Comparison of ENCODE assay signal across 9 mouse cellular contexts in the genomic region with DNA sequence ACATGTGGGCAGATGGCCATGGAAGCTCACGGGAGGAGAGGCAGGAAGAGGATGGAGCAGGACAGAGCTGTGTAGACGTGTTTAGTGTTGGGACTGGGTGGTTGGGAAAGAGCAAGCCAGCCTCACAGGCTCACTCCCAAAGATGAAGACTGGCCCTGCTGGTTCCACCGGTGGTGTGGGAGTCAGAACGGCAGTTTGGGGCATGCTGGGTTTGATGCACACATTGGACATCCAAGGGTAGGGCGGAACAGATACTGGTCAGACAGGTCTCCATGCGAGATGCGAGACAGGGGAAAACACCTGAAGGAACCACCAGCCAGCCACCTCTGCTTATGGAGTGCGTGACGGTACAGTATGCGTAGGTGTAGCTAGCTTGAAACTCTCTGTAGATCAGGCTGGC. TPM values are rescaled to one million over a fixed set of nuclear protein-coding genes. Genes with fewer than 3 reads are reported as not detected.
DNase-seq lines count a peak whose midpoint lies in the region; ATAC-seq and TF ChIP-seq lines count a peak whose summit lies in the region.
"Had no signal": no experiment of that assay in that cellular context is flagged by ENCODE, and none has a peak within 500 bp of the region (broad histone marks: within the 10 kb centered on the region; RNA-seq: fewer than 3 reads in every experiment).

No protein-coding gene starts in this region.

- no peak overlapping the region for H3K4me2 ChIP-seq in midbrain, embryonic 16.5 days (ENCODE audit: low read length)
- H3K4me2 ChIP-seq in limb, embryonic 13.5 days (replicated peaks) = peak overlapping the region; percentile 88
- H3K4me2 ChIP-seq in stomach, postnatal 0 days (replicated peaks; ENCODE audit: low read depth) = peak overlapping the region; percentile 95; the same call in 1 of the 2 replicates

- no peaks in the 10 kb centered on the region for H3K36me3 ChIP-seq in midbrain, embryonic 10.5 days
- H3K36me3 ChIP-seq in midbrain, embryonic 16.5 days (ENCODE audit: control insufficient read depth, insufficient read depth, low read length) = no peaks in the 10 kb centered on the region
- no peaks in the 10 kb centered on the region for H3K36me3 ChIP-seq in limb, embryonic 13.5 days
- H3K36me3 ChIP-seq in stomach, postnatal 0 days (ENCODE audit: control insufficient read depth, insufficient read depth, low read length) = no peaks in the 10 kb centered on the region

- peak overlapping the region; percentile 80; the same call in 1 of the 2 replicates for H3K4me3 ChIP-seq in midbrain, embryonic 10.5 days
- H3K4me3 ChIP-seq in midbrain, embryonic 16.5 days (ENCODE audit: low read depth, low read length) = no peak overlapping the region
- peak overlapping the region; percentile 74 for H3K4me3 ChIP-seq in limb, embryonic 13.5 days
- peak overlapping the region; percentile 62; the same call in 1 of the 2 replicates for H3K4me3 ChIP-seq in stomach, postnatal 0 days (ENCODE audit: low read depth, low read length)

- peaks cover 45% of the 10 kb centered on the region for H3K4me1 ChIP-seq in midbrain, embryonic 10.5 days
- peaks cover 6% of the 10 kb centered on the region for H3K4me1 ChIP-seq in midbrain, embryonic 16.5 days (ENCODE audit: control insufficient read depth, insufficient read depth, low read length)
- peaks cover 20% of the 10 kb centered on the region for H3K4me1 ChIP-seq in limb, embryonic 13.5 days
- H3K4me1 ChIP-seq in stomach, postnatal 0 days (replicated peaks; ENCODE audit: control insufficient read depth, insufficient read depth) = no peaks in the 10 kb centered on the region

- intact Hi-C loops in heart, postnatal 25 days (cut with DNase I) = loop anchor here (2.0 to 5.0 kb wide), 2 partner anchors 34 to 73 kb away; partner anchors contain the start of genes H3f3a and Sde2

- WGBS in midbrain, embryonic 10.5 days = 82% methylated on average over 10 of the region's 10 CpGs
- 85% methylated on average over 10 of the region's 10 CpGs for WGBS in midbrain, embryonic 16.5 days
- 81% methylated on average over 10 of the region's 10 CpGs for WGBS in limb, embryonic 13.5 days
- 63% methylated on average over 10 of the region's 10 CpGs for WGBS in stomach, postnatal 0 days

- peak; percentile 30 for TF ChIP-seq EP300 in stomach, postnatal 0 days (optimal IDR thresholded peaks at IDR 0.05)

- no peak for ATAC-seq in midbrain, embryonic 16.5 days
- no peak for ATAC-seq in limb, embryonic 13.5 days (ENCODE audit: low FRiP score, low read depth)
- no peak for ATAC-seq in stomach, postnatal 0 days (ENCODE audit: low FRiP score, low TSS enrichment)
- no peak for ATAC-seq in megakaryocyte progenitor cell, adult 5-6 weeks (replicated peaks; ENCODE audit: poor library complexity)

- H3K27me3 ChIP-seq in midbrain, embryonic 10.5 days (ENCODE audit: low read depth, poor library complexity, severe bottlenecking) = peaks cover 24% of the 10 kb centered on the region
- H3K27me3 ChIP-seq in midbrain, embryonic 16.5 days (ENCODE audit: control insufficient read depth, insufficient read depth, low read depth, low read length) = no peaks in the 10 kb centered on the region
- no peaks in the 10 kb centered on the region for H3K27me3 ChIP-seq in limb, embryonic 13.5 days
- no peaks in the 10 kb centered on the region for H3K27me3 ChIP-seq in stomach, postnatal 0 days (ENCODE audit: control insufficient read depth, insufficient read depth, low read length)

- DNase-seq in heart, adult 11 months = peak; percentile 87
- no peak for DNase-seq in heart, postnatal 25 days (ENCODE audit: low spot score)
- no peak for DNase-seq in midbrain, embryonic 10.5 days (ENCODE audit: low spot score)
- no peak for DNase-seq in stomach, postnatal 0 days (ENCODE audit: low spot score)
- no peak for DNase-seq in adrenal gland, adult 2 months
- DNase-seq: thymus, adult 2 months had no signal

- H3K9ac ChIP-seq in midbrain, embryonic 16.5 days (ENCODE audit: low read depth, low read length) = no peak overlapping the region
- H3K9ac ChIP-seq in limb, embryonic 13.5 days = no peak overlapping the region
- H3K9ac ChIP-seq in stomach, postnatal 0 days (ENCODE audit: low read length) = no peak overlapping the region; the same call in 1 of the 2 replicates

- TF ChIP-seq CTCF in stomach, postnatal 0 days (IDR thresholded peaks at IDR 0.05; ENCODE audit: low read depth) = no peak

- H3K9me3 ChIP-seq in midbrain, embryonic 10.5 days (replicated peaks) = 0 out of 2 replicates have a peak, but pooled peaks cover 7% of the 10 kb centered on the region
- H3K9me3 ChIP-seq in midbrain, embryonic 16.5 days (replicated peaks; ENCODE audit: control insufficient read depth, low read length, poor library complexity, severe bottlenecking) = no peaks in the 10 kb centered on the region
- H3K9me3 ChIP-seq in limb, embryonic 13.5 days = peaks cover 4% of the 10 kb centered on the region; the same call in 1 of the 2 replicates
- H3K9me3 ChIP-seq in stomach, postnatal 0 days (ENCODE audit: control insufficient read depth, low read length) = no peaks in the 10 kb centered on the region

- no peak overlapping the region for H3K27ac ChIP-seq in midbrain, embryonic 10.5 days (replicated peaks)
- no peak overlapping the region for H3K27ac ChIP-seq in midbrain, embryonic 16.5 days (ENCODE audit: low read length)
- no peak overlapping the region for H3K27ac ChIP-seq in limb, embryonic 13.5 days
- H3K27ac ChIP-seq in stomach, postnatal 0 days (replicated peaks) = no peak overlapping the region

RNA-seq across cellular contexts. Expression of gene H3f3a, which starts 34.8 kb away (rescaled TPM):
- total RNA-seq in heart, postnatal 25 days (2021) = 100 to 1,000 TPM; 494 to 517 TPM
- polyA plus RNA-seq in midbrain, embryonic 10.5 days (2016; fragmentation: Nextera tagmentation; extraction: Ambion mirVana) = 2,611 and 2,764 TPM in 2 replicates
- 2,888 and 3,200 TPM in 2 replicates for polyA plus RNA-seq in midbrain, embryonic 16.5 days (2015; fragmentation: Nextera tagmentation; extraction: Ambion mirVana)
- polyA plus RNA-seq in limb, embryonic 13.5 days (2015; fragmentation: Nextera tagmentation; extraction: Ambion mirVana) = 3,132 and 3,199 TPM in 2 replicates
- polyA plus RNA-seq in stomach, postnatal 0 days (2015; fragmentation: Nextera tagmentation; extraction: Ambion mirVana) = 1,633 and 1,693 TPM in 2 replicates
- 1,870 and 2,095 TPM in 2 replicates for total RNA-seq in megakaryocyte progenitor cell, adult 5-6 weeks (2015)
- total RNA-seq in megakaryocyte progenitor cell, adult 5-6 weeks (2017) = 1,724 and 1,809 TPM in 2 replicates
- 100 to 1,000 TPM; 639 to 657 TPM for total RNA-seq in adrenal gland, adult 2 months (2021)
- 103 and 113 TPM in 2 replicates for polyA plus RNA-seq in adrenal gland, adult 2 months (2012; rRNA removed)

RNA-seq across cellular contexts. Expression of gene Acbd3, which starts 53.1 kb away (rescaled TPM):
- 10 to 100 TPM; 22.6 to 24.8 TPM for total RNA-seq in heart, postnatal 25 days (2021)
- polyA plus RNA-seq in midbrain, embryonic 10.5 days (2016; fragmentation: Nextera tagmentation; extraction: Ambion mirVana) = 17.0 and 18.8 TPM in 2 replicates
- polyA plus RNA-seq in midbrain, embryonic 16.5 days (2015; fragmentation: Nextera tagmentation; extraction: Ambion mirVana) = 22.4 and 23.9 TPM in 2 replicates
- 25.0 and 25.4 TPM in 2 replicates for polyA plus RNA-seq in limb, embryonic 13.5 days (2015; fragmentation: Nextera tagmentation; extraction: Ambion mirVana)
- 16.6 and 16.7 TPM in 2 replicates for polyA plus RNA-seq in stomach, postnatal 0 days (2015; fragmentation: Nextera tagmentation; extraction: Ambion mirVana)
- 23.9 and 27.3 TPM in 2 replicates for total RNA-seq in megakaryocyte progenitor cell, adult 5-6 weeks (2015)
- total RNA-seq in megakaryocyte progenitor cell, adult 5-6 weeks (2017) = 43.0 and 46.5 TPM in 2 replicates
- 10 to 100 TPM; 45.0 to 53.1 TPM for total RNA-seq in adrenal gland, adult 2 months (2021)
- polyA plus RNA-seq in adrenal gland, adult 2 months (2012; rRNA removed) = 10.8 and 11.1 TPM in 2 replicates

Comparison
In these comparisons a context has a peak if more than half of its experiments do, and no peak if none do; other contexts are left out.
1. RNA of gene H3f3a, which starts 34.8 kb away (polyA plus RNA-seq): 3,132 to 3,199 TPM in limb, embryonic 13.5 days, 2,888 to 3,200 TPM in midbrain, embryonic 16.5 days, 2,611 to 2,764 TPM in midbrain, embryonic 10.5 days and 1,633 to 1,693 TPM in stomach, postnatal 0 days; 103 to 113 TPM in adrenal gland, adult 2 months; every median in the first group is over 10 times any median in the second.